Mouse (Mus musculus): Measurements from ENCODE around the gene Entpd3. TPM values are rescaled to one million over a fixed set of nuclear protein-coding genes. Genes with fewer than 3 reads are reported as not detected.
"Not testable (repeated sequence)": the region's sequence is repeated elsewhere in the genome, so short reads cannot be mapped to it uniquely, and the experiment has no call there.

Entpd3 gene
- polyA plus RNA-seq, 1 experiment from 2014 or later, result 0.53 TPM

- Histone ChIP-seq H3K27me3 (ENCODE audit: control insufficient read depth, insufficient read depth, low read length) (no peaks in the 10 kb centered on the region), H3K4me3 (ENCODE audit: low read depth, low read length) (no peak overlapping the region), H3K9me3 (replicated peaks; ENCODE audit: control insufficient read depth, low read length) (no peaks in the 10 kb centered on the region), H3K27ac (replicated peaks; ENCODE audit: low read depth, low read length) (no peak overlapping the region), H3K4me2 (ENCODE audit: low read depth, low read length) (no peak overlapping the region), H3K36me3 (replicated peaks; ENCODE audit: control insufficient read depth, insufficient read depth, low read depth, low read length) (no peaks in the 10 kb centered on the region), H3K9ac (replicated peaks; ENCODE audit: low read length) (no peak overlapping the region), H3K4me1 (ENCODE audit: control insufficient read depth, insufficient read depth, low read length) (no peaks in the 10 kb centered on the region)
- no peak for DNase-seq (ENCODE audit: low spot score)
- ATAC-seq (replicated peaks; ENCODE audit: insufficient number of reproducible peaks, low FRiP score, low TSS enrichment, low read depth), result no peak
- WGBS, result 75% methylated on average over 4 of the region's 4 CpGs
Measured at GRCm38 (mm10) chr9:120527270-120527669, 12.3 kb upstream of the Entpd3 start.

GRCm38 (mm10) chr9:120527919-120528318 lies 11.7 kb upstream of the Entpd3 start:
- H3K27ac ChIP-seq (replicated peaks; ENCODE audit: low read depth, low read length), result no peak overlapping the region
- H3K9ac ChIP-seq (replicated peaks; ENCODE audit: low read length), result no peak overlapping the region
- DNase-seq (ENCODE audit: low spot score) (no peak), ATAC-seq (replicated peaks; ENCODE audit: insufficient number of reproducible peaks, low FRiP score, low TSS enrichment, low read depth) (no peak)
- no peaks in the 10 kb centered on the region for H3K9me3 ChIP-seq (replicated peaks; ENCODE audit: control insufficient read depth, low read length)
- H3K36me3 ChIP-seq (replicated peaks; ENCODE audit: control insufficient read depth, insufficient read depth, low read depth, low read length), result no peaks in the 10 kb centered on the region
- no peak overlapping the region for H3K4me2 ChIP-seq (ENCODE audit: low read depth, low read length)
- WGBS, result 92% methylated on average over 8 of the region's 8 CpGs
- no peak overlapping the region for H3K4me3 ChIP-seq (ENCODE audit: low read depth, low read length)
- no peaks in the 10 kb centered on the region for H3K27me3 ChIP-seq (ENCODE audit: control insufficient read depth, insufficient read depth, low read length)
- no peaks in the 10 kb centered on the region for H3K4me1 ChIP-seq (ENCODE audit: control insufficient read depth, insufficient read depth, low read length)

GRCm38 (mm10) chr9:120528815-120529510 lies 10.7 kb upstream of the Entpd3 start:
- ATAC-seq (replicated peaks; ENCODE audit: insufficient number of reproducible peaks, low FRiP score, low TSS enrichment, low read depth), result no peak
- 86% methylated on average over 17 of the region's 17 CpGs for WGBS

GRCm38 (mm10) chr9:120530471-120530870 lies 9.1 kb upstream of the Entpd3 start:
- Histone ChIP-seq H3K4me1 (ENCODE audit: control insufficient read depth, insufficient read depth, low read length) (no peaks in the 10 kb centered on the region), H3K4me3 (ENCODE audit: low read depth, low read length) (no peak overlapping the region), H3K9ac (replicated peaks; ENCODE audit: low read length) (no peak overlapping the region), H3K27ac (replicated peaks; ENCODE audit: low read depth, low read length) (no peak overlapping the region), H3K4me2 (ENCODE audit: low read depth, low read length) (no peak overlapping the region), H3K36me3 (replicated peaks; ENCODE audit: control insufficient read depth, insufficient read depth, low read depth, low read length) (no peaks in the 10 kb centered on the region), H3K9me3 (replicated peaks; ENCODE audit: control insufficient read depth, low read length) (no peaks in the 10 kb centered on the region), H3K27me3 (ENCODE audit: control insufficient read depth, insufficient read depth, low read length) (no peaks in the 10 kb centered on the region)
- 92% methylated on average over 5 of the region's 5 CpGs for WGBS
- DNase-seq (ENCODE audit: low spot score), result no peak
- ATAC-seq (replicated peaks; ENCODE audit: insufficient number of reproducible peaks, low FRiP score, low TSS enrichment, low read depth), result no peak

More at GRCm38 (mm10) chr9:120528815-120529510, 10.7 kb upstream of the Entpd3 start:
- H3K4me1 ChIP-seq (ENCODE audit: control insufficient read depth, insufficient read depth, low read length), result no peaks in the 10 kb centered on the region
- no peak overlapping the region for H3K4me3 ChIP-seq (ENCODE audit: low read depth, low read length)
- H3K9ac ChIP-seq (replicated peaks; ENCODE audit: low read length), result no peak overlapping the region
- no peaks in the 10 kb centered on the region for H3K9me3 ChIP-seq (replicated peaks; ENCODE audit: control insufficient read depth, low read length)
- no peak overlapping the region for H3K4me2 ChIP-seq (ENCODE audit: low read depth, low read length)
- DNase-seq (ENCODE audit: low spot score), result no peak
- H3K27me3 ChIP-seq (ENCODE audit: control insufficient read depth, insufficient read depth, low read length), result no peaks in the 10 kb centered on the region
- no peak overlapping the region for H3K27ac ChIP-seq (replicated peaks; ENCODE audit: low read depth, low read length)
- H3K36me3 ChIP-seq (replicated peaks; ENCODE audit: control insufficient read depth, insufficient read depth, low read depth, low read length), result no peaks in the 10 kb centered on the region

GRCm38 (mm10) chr9:120532062-120532461 lies 7.6 kb upstream of the Entpd3 start:
- ATAC-seq (replicated peaks; ENCODE audit: insufficient number of reproducible peaks, low FRiP score, low TSS enrichment, low read depth), result no peak
- H3K36me3 ChIP-seq (replicated peaks; ENCODE audit: control insufficient read depth, insufficient read depth, low read depth, low read length), result no peaks in the 10 kb centered on the region
- H3K4me2 ChIP-seq (ENCODE audit: low read depth, low read length), result no peak overlapping the region
- 83% methylated on average over 6 of the region's 6 CpGs for WGBS
- DNase-seq (ENCODE audit: low spot score), result no peak
- no peak overlapping the region for H3K9ac ChIP-seq (replicated peaks; ENCODE audit: low read length)
- no peak overlapping the region for H3K27ac ChIP-seq (replicated peaks; ENCODE audit: low read depth, low read length)
- no peaks in the 10 kb centered on the region for H3K9me3 ChIP-seq (replicated peaks; ENCODE audit: control insufficient read depth, low read length)
- no peaks in the 10 kb centered on the region for H3K27me3 ChIP-seq (ENCODE audit: control insufficient read depth, insufficient read depth, low read length)
- H3K4me3 ChIP-seq (ENCODE audit: low read depth, low read length), result no peak overlapping the region
- no peaks in the 10 kb centered on the region for H3K4me1 ChIP-seq (ENCODE audit: control insufficient read depth, insufficient read depth, low read length)

GRCm38 (mm10) chr9:120532691-120533090 lies 6.9 kb upstream of the Entpd3 start:
- Histone ChIP-seq H3K9ac (replicated peaks; ENCODE audit: low read length) (no peak overlapping the region), H3K4me1 (ENCODE audit: control insufficient read depth, insufficient read depth, low read length) (no peaks in the 10 kb centered on the region), H3K27me3 (ENCODE audit: control insufficient read depth, insufficient read depth, low read length) (no peaks in the 10 kb centered on the region), H3K9me3 (replicated peaks; ENCODE audit: control insufficient read depth, low read length) (no peaks in the 10 kb centered on the region), H3K27ac (replicated peaks; ENCODE audit: low read depth, low read length) (no peak overlapping the region), H3K36me3 (replicated peaks; ENCODE audit: control insufficient read depth, insufficient read depth, low read depth, low read length) (no peaks in the 10 kb centered on the region), H3K4me3 (ENCODE audit: low read depth, low read length) (no peak overlapping the region), H3K4me2 (ENCODE audit: low read depth, low read length) (no peak overlapping the region)
- WGBS, result 87% methylated on average over 6 of the region's 6 CpGs
- DNase-seq (ENCODE audit: low spot score) (no peak), ATAC-seq (replicated peaks; ENCODE audit: insufficient number of reproducible peaks, low FRiP score, low TSS enrichment, low read depth) (no peak)

- H3K4me3 ChIP-seq (ENCODE audit: low read depth, low read length); H3K9ac ChIP-seq (replicated peaks; ENCODE audit: low read length); H3K27ac ChIP-seq (replicated peaks; ENCODE audit: low read depth, low read length); H3K4me2 ChIP-seq (ENCODE audit: low read depth, low read length); DNase-seq (ENCODE audit: low spot score); H3K27me3 ChIP-seq (ENCODE audit: control insufficient read depth, insufficient read depth, low read length); H3K36me3 ChIP-seq (replicated peaks; ENCODE audit: control insufficient read depth, insufficient read depth, low read depth, low read length); ATAC-seq (replicated peaks; ENCODE audit: insufficient number of reproducible peaks, low FRiP score, low TSS enrichment, low read depth); H3K9me3 ChIP-seq (replicated peaks; ENCODE audit: control insufficient read depth, low read length); H3K4me1 ChIP-seq (ENCODE audit: control insufficient read depth, insufficient read depth, low read length): not testable (repeated sequence)
- 93% methylated on average over 8 of the region's 8 CpGs for WGBS
Measured at GRCm38 (mm10) chr9:120533446-120533950, 6.1 kb upstream of the Entpd3 start.

- Histone ChIP-seq H3K4me2 (ENCODE audit: low read depth, low read length) (no peak overlapping the region), H3K27ac (replicated peaks; ENCODE audit: low read depth, low read length) (no peak overlapping the region), H3K9ac (replicated peaks; ENCODE audit: low read length) (no peak overlapping the region), H3K36me3 (replicated peaks; ENCODE audit: control insufficient read depth, insufficient read depth, low read depth, low read length) (no peaks in the 10 kb centered on the region), H3K9me3 (replicated peaks; ENCODE audit: control insufficient read depth, low read length) (no peaks in the 10 kb centered on the region), H3K4me3 (ENCODE audit: low read depth, low read length) (no peak overlapping the region), H3K4me1 (ENCODE audit: control insufficient read depth, insufficient read depth, low read length) (0 out of 2 replicates have a peak, but pooled peaks cover 2% of the 10 kb centered on the region), H3K27me3 (ENCODE audit: control insufficient read depth, insufficient read depth, low read length) (peaks cover 6% of the 10 kb centered on the region)
- DNase-seq (ENCODE audit: low spot score) (peak; percentile 25), ATAC-seq (replicated peaks; ENCODE audit: insufficient number of reproducible peaks, low FRiP score, low TSS enrichment, low read depth) (no peak)
- WGBS, result 27% methylated on average over 2 of the region's 2 CpGs
Measured at GRCm38 (mm10) chr9:120541411-120541810, 1.8 kb downstream of the Entpd3 start.

All from embryonic facial prominence, embryonic 11.5 days (tissue).